Mouse (Mus musculus): ENCODE data around the gene Ly6g6d. TPM values are rescaled to one million over a fixed set of nuclear protein-coding genes. Genes with fewer than 3 reads are reported as not detected.

Ly6g6d gene
- polyA plus RNA-seq, 1 experiment from 2014 or later, result 4.9 TPM

DNA sequence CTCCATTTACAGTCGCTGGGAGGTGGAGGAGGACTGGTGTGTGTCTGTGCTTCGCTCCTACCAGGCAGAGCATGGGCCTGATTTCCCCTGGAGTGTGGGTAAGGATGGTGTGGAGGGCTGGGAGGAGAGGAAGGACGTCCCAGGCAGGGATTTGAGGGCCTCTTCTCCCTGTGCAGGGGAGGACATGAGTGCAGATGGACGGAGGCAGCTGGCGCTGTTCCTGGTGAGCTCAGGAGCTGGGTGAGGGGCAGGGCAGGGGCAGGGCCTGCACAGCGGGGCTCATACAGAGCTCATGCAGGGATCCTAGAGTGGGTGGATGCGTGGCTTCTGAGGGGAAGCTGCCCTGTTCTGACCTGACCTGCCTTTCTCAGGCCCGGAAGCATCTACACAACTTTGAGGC, 24.4 kb upstream of the Ly6g6d start:
- TF ChIP-seq CTCF (IDR thresholded peaks at IDR 0.05; ENCODE audit: low read depth), result no peak
- Histone ChIP-seq H3K4me3 (ENCODE audit: low read depth, low read length) (no peak overlapping the region), H3K27ac (ENCODE audit: low read depth, low read length) (peak overlapping the region; percentile 21; the same call in 1 of the 2 replicates), H3K4me2 (replicated peaks; ENCODE audit: low read depth) (no peak overlapping the region), H3K4me1 (replicated peaks; ENCODE audit: control insufficient read depth, insufficient read depth, low read length) (no peaks in the 10 kb centered on the region), H3K9ac (ENCODE audit: low read depth, low read length) (no peak overlapping the region), H3K9me3 (ENCODE audit: control insufficient read depth) (no peaks in the 10 kb centered on the region), H3K27me3 (replicated peaks; ENCODE audit: control insufficient read depth, insufficient read depth, low read length) (no peaks in the 10 kb centered on the region), H3K36me3 (ENCODE audit: control insufficient read depth, insufficient read depth) (peaks cover 59% of the 10 kb centered on the region)
- no peak for ATAC-seq
- WGBS, result 76% methylated on average over 8 of the region's 8 CpGs

GRCm38 (mm10) chr17:35101161-35101560, 23.3 kb upstream of the Ly6g6d start:
- TF ChIP-seq CTCF (IDR thresholded peaks at IDR 0.05; ENCODE audit: low read depth), result no peak
- no peak overlapping the region for H3K4me3 ChIP-seq (ENCODE audit: low read depth, low read length)
- no peaks in the 10 kb centered on the region for H3K9me3 ChIP-seq (ENCODE audit: control insufficient read depth)
- no peak for ATAC-seq
- no peak overlapping the region for H3K4me2 ChIP-seq (replicated peaks; ENCODE audit: low read depth)
- H3K36me3 ChIP-seq (ENCODE audit: control insufficient read depth, insufficient read depth), result peaks cover 71% of the 10 kb centered on the region
- H3K27ac ChIP-seq (ENCODE audit: low read depth, low read length), result 0 out of 2 replicates have a peak overlapping the region, but pooled peaks have one; percentile 15
- no peaks in the 10 kb centered on the region for H3K27me3 ChIP-seq (replicated peaks; ENCODE audit: control insufficient read depth, insufficient read depth, low read length)
- H3K9ac ChIP-seq (ENCODE audit: low read depth, low read length), result no peak overlapping the region
- WGBS, result 92% methylated on average over 11 of the region's 11 CpGs
- H3K4me1 ChIP-seq (replicated peaks; ENCODE audit: control insufficient read depth, insufficient read depth, low read length), result no peaks in the 10 kb centered on the region

DNA sequence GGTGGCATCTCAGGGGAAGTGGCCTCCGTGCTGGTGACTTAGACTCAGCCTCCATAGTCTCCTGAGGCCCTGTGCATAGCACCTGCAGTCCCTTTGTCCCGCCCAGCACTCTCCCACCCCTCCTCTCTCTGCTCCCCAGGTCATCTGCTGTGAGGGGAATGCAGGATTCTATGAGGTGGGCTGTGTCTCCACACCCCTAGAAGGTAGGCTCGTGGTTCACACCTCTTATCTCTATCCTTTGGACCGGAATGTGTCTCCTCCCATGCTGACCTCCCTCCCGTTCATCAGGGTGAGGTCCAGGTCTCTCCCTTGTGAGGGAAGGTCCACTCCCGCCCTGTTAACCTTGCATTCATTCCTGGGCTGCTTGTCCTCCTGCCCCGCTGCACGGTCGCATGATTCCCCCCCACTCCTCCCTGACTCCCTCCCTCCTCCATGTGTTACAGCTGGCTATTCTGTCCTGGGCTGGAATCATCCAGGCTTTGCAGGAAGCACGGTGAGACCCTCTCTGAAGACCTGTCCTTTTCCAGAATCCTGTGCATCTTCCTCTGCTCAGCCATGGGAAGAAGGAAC, 22.4 kb upstream of the Ly6g6d start:
- H3K4me3 ChIP-seq (ENCODE audit: low read depth, low read length), result no peak overlapping the region
- H3K4me2 ChIP-seq (replicated peaks; ENCODE audit: low read depth), result no peak overlapping the region; the same call in 1 of the 2 replicates
- no peaks in the 10 kb centered on the region for H3K9me3 ChIP-seq (ENCODE audit: control insufficient read depth)
- no peak for TF ChIP-seq CTCF (IDR thresholded peaks at IDR 0.05; ENCODE audit: low read depth)
- H3K36me3 ChIP-seq (ENCODE audit: control insufficient read depth, insufficient read depth), result peaks cover 80% of the 10 kb centered on the region
- no peaks in the 10 kb centered on the region for H3K27me3 ChIP-seq (replicated peaks; ENCODE audit: control insufficient read depth, insufficient read depth, low read length)
- no peak overlapping the region for H3K9ac ChIP-seq (ENCODE audit: low read depth, low read length)
- 0 out of 2 replicates have a peak overlapping the region, but pooled peaks have one; percentile 21 for H3K27ac ChIP-seq (ENCODE audit: low read depth, low read length)
- H3K4me1 ChIP-seq (replicated peaks; ENCODE audit: control insufficient read depth, insufficient read depth, low read length), result no peaks in the 10 kb centered on the region
- ATAC-seq, result 0 out of 2 replicates have a peak, but pooled peaks have one; percentile 11
- 55% methylated on average over 10 of the region's 10 CpGs for WGBS

DNA sequence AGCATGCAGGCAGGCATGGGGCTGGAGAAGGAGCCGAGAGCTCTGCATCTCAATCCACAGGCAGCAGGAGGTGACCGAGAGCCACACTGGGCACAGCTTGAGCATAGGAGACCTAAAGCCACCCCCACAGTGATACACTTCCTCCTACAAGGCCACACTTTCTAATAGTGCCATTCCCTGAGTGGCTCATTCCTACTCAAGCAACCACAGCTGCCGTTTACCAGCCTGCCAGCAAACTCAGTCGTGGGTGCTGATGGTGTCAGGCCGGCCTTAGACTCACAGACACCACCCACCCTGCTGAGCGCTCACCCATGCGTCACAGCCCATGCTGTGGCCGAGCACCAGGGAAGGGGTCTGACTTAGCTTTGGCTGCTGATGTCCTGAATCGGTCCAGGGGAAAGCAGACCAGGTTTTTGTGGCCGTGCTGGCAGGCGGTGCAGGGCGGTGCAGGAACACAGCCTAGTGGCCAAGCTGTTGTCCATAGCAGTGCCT, 19.3 kb upstream of the Ly6g6d start:
- Histone ChIP-seq H3K27ac (ENCODE audit: low read depth, low read length) (no peak overlapping the region), H3K36me3 (ENCODE audit: control insufficient read depth, insufficient read depth) (peaks cover 98% of the 10 kb centered on the region), H3K4me1 (replicated peaks; ENCODE audit: control insufficient read depth, insufficient read depth, low read length) (no peaks in the 10 kb centered on the region), H3K4me3 (ENCODE audit: low read depth, low read length) (no peak overlapping the region), H3K9ac (ENCODE audit: low read depth, low read length) (no peak overlapping the region), H3K9me3 (ENCODE audit: control insufficient read depth) (no peaks in the 10 kb centered on the region), H3K27me3 (replicated peaks; ENCODE audit: control insufficient read depth, insufficient read depth, low read length) (no peaks in the 10 kb centered on the region), H3K4me2 (replicated peaks; ENCODE audit: low read depth) (no peak overlapping the region)
- WGBS, result 89% methylated on average over 12 of the region's 12 CpGs
- ATAC-seq, result no peak
- TF ChIP-seq CTCF (IDR thresholded peaks at IDR 0.05; ENCODE audit: low read depth), result no peak

- Histone ChIP-seq H3K27ac (ENCODE audit: low read depth, low read length) (no peak overlapping the region), H3K4me2 (replicated peaks; ENCODE audit: low read depth) (no peak overlapping the region), H3K4me3 (ENCODE audit: low read depth, low read length) (no peak overlapping the region), H3K4me1 (replicated peaks; ENCODE audit: control insufficient read depth, insufficient read depth, low read length) (no peaks in the 10 kb centered on the region), H3K36me3 (ENCODE audit: control insufficient read depth, insufficient read depth) (peaks cover 97% of the 10 kb centered on the region), H3K9me3 (ENCODE audit: control insufficient read depth) (no peaks in the 10 kb centered on the region), H3K27me3 (replicated peaks; ENCODE audit: control insufficient read depth, insufficient read depth, low read length) (no peaks in the 10 kb centered on the region), H3K9ac (ENCODE audit: low read depth, low read length) (no peak overlapping the region)
- no peak for TF ChIP-seq CTCF (IDR thresholded peaks at IDR 0.05; ENCODE audit: low read depth)
- 92% methylated on average over 12 of the region's 12 CpGs for WGBS
- no peak for ATAC-seq
These were observed 18.7 kb upstream of the Ly6g6d start for GRCm38 (mm10) chr17:35096597-35096996.

DNA sequence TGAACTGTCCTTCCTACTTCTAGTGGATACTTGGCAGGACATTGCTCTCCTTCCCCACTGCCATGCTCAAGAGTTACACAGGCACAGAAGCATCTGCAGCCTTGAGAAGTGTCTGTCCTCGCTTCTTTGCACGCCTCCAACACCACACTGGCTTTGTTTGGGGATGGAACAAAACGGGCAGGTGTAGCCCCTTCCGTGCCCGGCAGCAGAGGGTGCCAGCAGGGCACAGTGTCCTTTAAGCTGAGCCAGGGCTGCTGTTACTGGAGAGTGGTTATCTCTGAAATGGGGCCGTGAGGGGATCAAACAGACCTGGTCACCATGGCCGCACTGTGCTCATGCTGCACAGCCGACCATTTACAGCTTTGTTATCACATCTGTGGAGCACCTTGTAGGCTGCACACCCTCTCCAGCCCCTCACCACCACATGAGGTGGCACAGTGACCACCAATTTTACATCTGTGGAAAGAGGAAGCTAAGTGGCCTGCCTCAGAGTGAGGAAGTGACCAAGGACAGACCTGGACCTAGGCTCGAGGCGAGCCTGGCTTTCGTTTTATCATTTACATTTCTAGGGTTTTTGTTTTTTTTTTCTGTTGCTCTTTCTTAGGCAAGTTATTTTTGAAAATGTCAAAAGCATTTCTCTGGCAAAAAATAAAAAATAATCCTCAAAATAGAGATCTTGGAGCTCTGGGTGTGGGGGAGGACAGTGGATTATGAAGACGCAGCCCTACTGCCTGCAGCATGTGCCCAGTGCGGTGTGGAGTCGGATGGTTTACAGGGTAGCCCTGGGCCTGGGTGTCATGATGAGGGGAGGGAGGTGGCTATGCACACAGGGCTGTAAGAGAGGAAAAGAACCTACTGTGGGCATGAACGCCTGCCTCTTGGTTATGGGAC, 16.9 kb upstream of the Ly6g6d start:
- peaks cover 87% of the 10 kb centered on the region for H3K36me3 ChIP-seq (ENCODE audit: control insufficient read depth, insufficient read depth)
- no peak for TF ChIP-seq CTCF (IDR thresholded peaks at IDR 0.05; ENCODE audit: low read depth)
- H3K9ac ChIP-seq (ENCODE audit: low read depth, low read length), result no peak overlapping the region
- H3K4me2 ChIP-seq (replicated peaks; ENCODE audit: low read depth), result no peak overlapping the region
- no peak for ATAC-seq
- H3K9me3 ChIP-seq (ENCODE audit: control insufficient read depth), result no peaks in the 10 kb centered on the region
- H3K4me1 ChIP-seq (replicated peaks; ENCODE audit: control insufficient read depth, insufficient read depth, low read length), result peaks cover 7% of the 10 kb centered on the region; the same call in 1 of the 2 replicates
- H3K27ac ChIP-seq (ENCODE audit: low read depth, low read length), result no peak overlapping the region
- H3K4me3 ChIP-seq (ENCODE audit: low read depth, low read length), result no peak overlapping the region
- 74% methylated on average over 15 of the region's 15 CpGs for WGBS
- no peaks in the 10 kb centered on the region for H3K27me3 ChIP-seq (replicated peaks; ENCODE audit: control insufficient read depth, insufficient read depth, low read length)
